Mouse (Mus musculus) lung, postnatal 10 days (tissue): ENCODE measurements around the gene Vmn1r15.

ENCODE experiments used
- DNase-seq: peaks from one replicate; pipeline ENCODE4 v3.0.0; 2021

The Vmn1r15 gene

GRCm38 (mm10) chr6:57257652-57258051, at the start of gene Vmn1r15:
Gene Vmn1r15, plus strand, starts transcription at chr6:57257952.
- DNase-seq: no peak

DNA sequence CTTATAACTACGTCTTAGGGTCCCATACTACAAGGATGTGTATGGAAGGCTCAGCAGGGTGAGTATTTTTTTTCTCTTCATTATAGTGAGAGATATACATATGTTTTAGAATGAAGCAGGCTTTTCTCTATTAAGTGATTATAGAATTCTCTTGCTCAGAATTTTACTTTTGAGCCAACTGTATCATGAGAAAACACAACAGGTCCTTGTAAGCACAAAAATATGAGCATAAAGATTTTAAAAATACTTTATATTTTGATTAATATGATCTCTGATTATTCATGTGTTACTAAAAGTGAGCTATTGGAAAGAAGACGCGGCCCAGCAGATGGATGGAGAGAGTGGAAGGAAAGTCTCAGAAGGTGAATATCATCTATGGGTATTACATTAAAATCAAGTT, 26.4 kb upstream of the Vmn1r15 start, which contains the start of gene Vmn1r14:
Gene Vmn1r14, plus strand, starts transcription at position 301 of the 400 bp plus-strand sequence.
- no peak for DNase-seq

- no peak for DNase-seq
Observed at GRCm38 (mm10) chr6:57260990-57261389, 3.2 kb downstream of the Vmn1r15 start.

DNA sequence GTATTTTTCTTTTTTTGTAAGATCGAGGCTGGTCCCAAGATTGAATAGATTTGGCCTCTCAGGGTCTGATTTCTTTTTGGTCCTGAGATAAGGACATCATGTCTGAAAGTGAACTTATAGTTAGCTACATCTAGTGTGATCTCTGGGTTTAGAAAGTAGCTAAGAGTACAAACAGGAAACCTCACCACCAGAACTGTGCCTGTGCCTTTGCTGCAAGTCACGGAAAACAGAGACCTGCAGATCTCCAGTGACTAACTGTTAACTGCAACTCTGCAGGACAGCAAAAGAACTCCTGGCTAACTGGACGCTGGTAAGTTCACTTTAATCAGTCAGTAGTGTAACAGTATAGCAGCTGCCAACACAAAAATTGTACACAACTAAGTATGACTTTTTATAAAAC, 14.1 kb downstream of the Vmn1r15 start:
- DNase-seq: no peak

DNA sequence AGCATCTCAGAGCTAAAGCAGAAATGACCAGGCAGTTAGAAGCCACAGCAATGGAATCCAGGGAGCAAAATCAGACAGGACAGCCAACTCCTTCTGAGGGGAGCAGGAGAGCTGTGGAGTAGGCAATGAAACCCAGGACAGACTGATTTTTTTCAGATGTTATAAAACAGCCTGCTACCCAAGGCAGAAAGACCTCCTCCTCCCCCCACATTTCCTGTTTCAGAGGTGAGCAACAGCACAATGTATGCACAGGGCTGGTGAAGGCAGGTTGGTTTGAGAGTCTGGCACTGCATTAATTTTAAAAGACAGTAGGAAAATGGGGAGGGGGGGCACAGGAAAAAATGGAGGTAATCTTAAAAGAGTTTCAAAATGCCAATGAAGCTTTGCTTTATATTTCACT, 14.8 kb downstream of the Vmn1r15 start:
- DNase-seq: no peak

GRCm38 (mm10) chr6:57278952-57279351, 21.2 kb downstream of the Vmn1r15 start:
- no peak for DNase-seq
